Mouse (Mus musculus): ENCODE results near the gene Stab1. TPM values are rescaled to one million over a fixed set of nuclear protein-coding genes. Genes with fewer than 3 reads are reported as not detected.
A peak's percentile ranks its signal among the peaks of the same experiment; 100 is the strongest.

The Stab1 gene
- polyA plus RNA-seq, 2 experiments from 2014 or later: 1.6 to 1.9 TPM

- no peak for ATAC-seq
Observed at GRCm38 (mm10) chr14:31130236-31131220, 37.9 kb downstream of the Stab1 start, which contains the start of gene Nt5dc2. Gene Nt5dc2, plus strand, starts transcription at chr14:31131053.

DNA sequence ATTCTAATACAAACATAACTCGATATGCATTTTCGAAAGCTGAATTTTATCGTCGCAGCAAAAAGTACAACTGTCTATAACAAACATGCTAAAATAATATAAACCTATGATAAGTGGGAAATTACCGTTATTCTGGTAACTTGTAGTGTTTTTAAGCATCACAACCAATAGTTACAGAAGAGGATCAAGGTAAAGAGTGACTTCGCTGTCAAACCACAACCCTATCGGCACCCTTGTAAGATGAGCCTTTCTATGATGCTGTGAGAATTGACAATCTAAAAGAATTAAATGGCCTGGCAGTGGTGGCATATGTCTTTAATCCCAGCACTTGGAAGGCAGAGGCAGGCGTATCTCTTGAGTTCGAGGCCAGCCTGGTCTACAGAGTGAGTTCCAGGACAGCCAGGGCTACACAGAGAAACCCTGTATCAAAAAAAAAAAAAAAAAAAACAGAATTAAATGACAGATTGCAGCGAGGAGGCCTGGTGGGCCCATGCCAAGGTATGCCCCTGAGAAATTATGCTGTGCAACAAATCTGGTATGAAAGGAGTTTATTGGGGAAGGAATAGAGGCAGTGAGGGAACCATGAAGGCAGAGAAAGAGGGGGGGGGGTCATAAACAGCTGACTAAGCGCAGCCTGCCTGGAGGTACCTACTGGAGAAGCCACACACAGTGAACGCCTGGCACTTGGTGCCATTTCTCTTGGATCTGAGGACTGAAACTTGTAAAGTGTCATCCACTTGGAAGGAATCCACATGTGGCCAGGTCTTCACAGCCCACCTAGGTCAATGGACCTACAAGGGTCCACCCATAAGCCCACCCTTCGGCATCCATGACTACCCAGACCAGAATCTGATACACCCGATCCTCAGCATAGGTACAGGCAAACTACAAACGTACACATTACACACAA lies 38.9 kb downstream of the Stab1 start:
- no peak for ATAC-seq

DNA sequence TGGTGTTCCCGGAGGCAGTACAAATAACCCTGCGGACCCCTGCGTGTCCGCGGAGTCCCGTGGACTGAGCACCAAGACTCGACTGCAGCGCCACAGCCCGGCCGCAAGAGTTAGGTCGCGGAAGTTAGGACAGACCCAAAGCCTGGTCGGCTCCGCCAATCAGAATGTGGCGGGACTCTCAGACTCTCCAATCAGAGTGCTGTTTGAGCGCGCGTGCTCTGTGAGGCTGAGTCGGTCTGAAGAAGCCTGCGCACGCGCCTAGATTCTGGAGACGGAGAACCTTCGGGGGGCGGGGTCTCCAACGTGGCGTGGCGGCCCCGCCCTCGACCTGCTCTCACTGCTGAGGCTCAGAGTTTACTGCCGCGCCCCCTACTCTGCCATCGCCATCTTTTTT lies 39.6 kb downstream of the Stab1 start, which contains the start of gene Smim4:
Gene Smim4, minus strand, starts transcription at position 131 of the 394 bp plus-strand sequence.
- peak; percentile 97 for ATAC-seq

GRCm38 (mm10) chr14:31128101-31128825 lies 40.2 kb downstream of the Stab1 start:
- peak; percentile 49 for ATAC-seq

DNA sequence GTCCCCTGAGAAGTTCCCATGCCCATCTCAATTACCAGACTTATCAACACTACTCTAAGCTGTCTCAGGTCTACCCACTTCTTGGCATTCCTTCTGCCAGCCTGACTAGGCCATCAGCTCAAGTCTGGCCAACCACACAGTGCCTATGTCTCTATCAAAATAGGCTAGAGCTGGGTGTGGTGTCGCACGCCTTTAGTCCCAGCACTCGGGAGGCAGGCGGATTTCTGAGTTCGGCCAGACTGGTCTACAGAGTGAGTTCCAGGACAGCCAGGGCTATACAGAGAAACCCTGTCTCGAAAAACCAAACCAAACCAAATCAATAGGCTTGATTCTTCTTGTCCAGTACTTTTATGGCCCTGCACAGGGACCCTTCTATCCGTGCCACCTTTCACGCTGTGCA lies 41.6 kb downstream of the Stab1 start:
- ATAC-seq: no peak

- ATAC-seq: no peak
Observed at GRCm38 (mm10) chr14:31125106-31126075, 43.0 kb downstream of the Stab1 start.

GRCm38 (mm10) chr14:31115522-31115921 lies 52.9 kb downstream of the Stab1 start:
- no peak for ATAC-seq

DNA sequence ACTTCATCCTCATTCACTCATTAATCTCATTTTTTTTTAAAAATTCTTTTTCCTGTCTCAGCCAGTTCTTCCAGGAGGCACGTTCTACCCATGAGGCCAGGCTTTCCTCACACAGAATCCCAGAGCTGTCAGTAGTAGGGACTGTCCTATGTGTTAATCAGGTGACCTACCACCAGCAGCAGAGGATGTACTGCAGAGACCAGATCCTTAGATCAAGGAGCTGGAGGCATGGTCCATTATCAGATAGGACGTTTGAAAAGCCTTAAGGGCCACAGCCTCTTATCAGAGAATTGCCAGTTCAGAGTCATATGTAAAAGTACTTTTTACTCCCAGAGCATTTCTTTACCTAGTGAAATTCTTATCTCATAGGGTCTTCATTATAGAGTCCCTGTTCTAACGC lies 54.4 kb downstream of the Stab1 start:
- ATAC-seq: no peak

DNA sequence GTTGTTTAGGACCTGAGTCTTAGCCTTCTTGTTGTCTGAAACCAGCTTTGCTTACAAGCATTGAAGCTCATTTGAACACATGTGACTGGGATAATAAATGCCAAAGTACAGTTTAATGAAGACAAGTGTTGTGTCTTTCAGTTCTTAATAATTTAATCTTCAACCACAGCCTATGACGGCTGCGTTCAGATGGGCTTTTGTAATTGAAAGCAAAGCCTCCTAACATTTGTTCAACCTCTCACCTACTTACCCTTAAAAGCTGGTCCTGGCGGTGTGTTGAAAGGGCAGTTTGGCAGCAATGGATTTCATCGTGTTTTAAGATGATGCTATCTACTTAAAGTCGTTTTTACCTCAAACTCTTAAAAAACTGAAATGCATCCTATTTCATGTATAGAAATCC lies 56.3 kb downstream of the Stab1 start:
- no peak for ATAC-seq

DNA sequence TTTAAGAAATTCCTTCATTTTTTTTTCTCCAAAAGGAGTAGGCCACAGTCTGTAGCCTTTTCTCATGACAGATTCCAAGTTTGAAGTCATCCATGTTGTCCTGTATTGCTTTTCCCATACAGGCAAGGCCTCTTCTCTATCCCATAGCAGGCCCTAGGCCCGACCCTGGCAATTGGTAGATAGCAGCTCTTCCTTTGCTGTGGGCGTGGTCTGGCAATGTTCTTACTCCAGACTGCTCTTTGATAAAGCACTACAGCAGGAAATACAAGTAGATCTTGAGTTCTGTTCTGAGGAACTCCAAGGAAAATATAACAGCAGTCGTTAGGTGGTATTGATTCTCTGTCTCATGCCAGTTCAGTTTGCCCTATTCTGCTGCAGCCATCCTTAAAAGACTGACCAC lies 57.8 kb downstream of the Stab1 start:
- ATAC-seq: no peak

DNA sequence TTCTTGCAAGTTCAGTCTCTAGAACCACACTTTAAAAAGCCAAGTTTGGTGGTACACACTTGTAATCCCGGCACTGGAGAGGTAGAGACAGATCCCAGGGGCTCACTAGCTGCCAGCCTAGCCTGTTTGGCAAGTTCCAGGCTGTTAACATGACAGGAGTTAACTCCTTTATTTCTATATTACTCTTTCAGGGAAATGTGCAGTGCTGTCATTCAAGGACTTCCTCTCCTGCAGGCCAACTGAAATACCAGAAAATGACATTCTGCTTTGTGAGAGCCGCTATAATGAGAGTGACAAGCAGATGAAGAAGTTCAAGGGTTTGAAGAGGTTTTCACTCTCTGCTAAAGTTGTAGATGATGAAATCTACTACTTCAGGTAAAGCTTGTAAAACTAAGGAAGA lies 63.3 kb downstream of the Stab1 start:
- ATAC-seq: no peak

DNA sequence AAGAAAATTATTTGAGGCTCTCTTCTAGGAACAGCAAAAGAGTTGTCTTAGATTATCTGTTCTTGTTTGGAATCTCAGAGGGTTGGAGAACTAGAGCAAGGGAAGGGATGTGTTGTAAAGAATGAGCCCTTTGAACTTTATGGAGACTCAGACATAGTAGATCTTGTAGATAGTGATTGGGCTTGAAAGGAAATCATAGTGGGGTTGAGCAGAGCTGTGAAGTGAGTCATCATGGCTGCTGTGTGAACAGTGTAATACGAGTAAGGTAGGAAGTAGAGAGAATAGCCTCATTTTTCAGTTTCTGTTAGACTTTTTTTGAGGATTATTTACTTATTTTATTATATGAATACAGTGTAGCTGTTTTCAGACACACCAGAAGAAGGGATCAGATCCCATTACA lies 78.5 kb downstream of the Stab1 start:
- peak; percentile 65 for ATAC-seq

Other genes starting within 250 kb of the Stab1 start
- not detected for gene Itih3, start 244.9 kb downstream of the Stab1 start, polyA plus RNA-seq (2017; shearing (Covaris generic))
- not detected for gene Itih1, start 225.4 kb downstream of the Stab1 start, polyA plus RNA-seq (2017; shearing (Covaris generic))
- gene Nek4, start 217.3 kb downstream of the Stab1 start, polyA plus RNA-seq (2017; shearing (Covaris generic)): 1 to 10 TPM; 4.6 to 6.6 TPM
- 1 to 10 TPM; 4.1 to 9.7 TPM for gene Glt8d1, start 167.2 kb downstream of the Stab1 start, polyA plus RNA-seq (2017; shearing (Covaris generic))
- 100 to 1,000 TPM; 322 to 323 TPM for gene Spcs1, start 167.0 kb downstream of the Stab1 start, polyA plus RNA-seq (2017; shearing (Covaris generic))
- gene Pbrm1, start 149.5 kb downstream of the Stab1 start, polyA plus RNA-seq (2017; shearing (Covaris generic)): 10 to 100 TPM; 41.0 to 51.7 TPM
- 10 to 100 TPM; 61.3 to 74.2 TPM for gene Gnl3, start 149.5 kb downstream of the Stab1 start, polyA plus RNA-seq (2017; shearing (Covaris generic))
- 100 to 1,000 TPM in 1 of 2 experiments, 10 to 100 TPM in 1; 76.4 to 122 TPM for gene Smim4, start 39.7 kb downstream of the Stab1 start, polyA plus RNA-seq (2017; shearing (Covaris generic))
- not detected for gene Nt5dc2, start 37.6 kb downstream of the Stab1 start, polyA plus RNA-seq (2017; shearing (Covaris generic))
- not detected for gene Tnnc1, start 39.7 kb upstream of the Stab1 start, polyA plus RNA-seq (2017; shearing (Covaris generic))
- 100 to 1,000 TPM; 130 to 131 TPM for gene Nisch, start 48.3 kb upstream of the Stab1 start, polyA plus RNA-seq (2017; shearing (Covaris generic))
- not detected for gene Sema3g, start 49.2 kb upstream of the Stab1 start, polyA plus RNA-seq (2017; shearing (Covaris generic))
- gene Phf7, start 82.7 kb upstream of the Stab1 start, polyA plus RNA-seq (2017; shearing (Covaris generic)): 10 to 100 TPM; 10.7 to 12.9 TPM
- gene Bap1, start 82.8 kb upstream of the Stab1 start, polyA plus RNA-seq (2017; shearing (Covaris generic)): 10 to 100 TPM; 21.1 to 25.4 TPM
- under 1 TPM in 1 of 2 experiments, not detected in 1; 0.04 TPM for gene Dnah1, start 155.3 kb upstream of the Stab1 start, polyA plus RNA-seq (2017; shearing (Covaris generic))
- gene Capn7, start 168.0 kb upstream of the Stab1 start, polyA plus RNA-seq (2017; shearing (Covaris generic)): 10 to 100 TPM; 18.1 to 18.6 TPM

All from activated CD4-positive, CD25-positive, alpha-beta regulatory T cell, adult 4 months (primary cell).